Mouse (Mus musculus) ovary, adult 10 weeks (tissue): ENCODE data around the gene Cstf1. TPM values are rescaled to one million over a fixed set of nuclear protein-coding genes. Genes with fewer than 3 reads are reported as not detected.

ENCODE experiments used
- polyA plus RNA-seq: library from polyadenylated mRNA; stranded (reverse); fragments of 350-450 nt; fragmentation: Illumina TruSeq; extraction: RNeasy Lipid Tissue Mini Kit (QIAGEN cat#74804); gene quantifications from one replicate; pipeline ENCODE4 v1.2.3, GENCODE M21; 2014

Gene Cstf1
- 6.7 TPM for polyA plus RNA-seq

GRCm38 (mm10) chr2:172370411-172371223 is at the start of gene Cstf1, which contains the start of gene Aurka:
TSS of gene Cstf1 (plus strand) at chr2:172370681.
TSS of gene Aurka (minus strand) at chr2:172370535.

GRCm38 (mm10) chr2:172345258-172345738 is 25.2 kb upstream of the Cstf1 start, which contains the start of gene Fam210b:
TSS of gene Fam210b (plus strand) at chr2:172345565.

GRCm38 (mm10) chr2:172393391-172394051 is 23.0 kb downstream of the Cstf1 start, which contains the start of gene Cass4:
TSS of gene Cass4 (plus strand) at chr2:172393794.

Other genes starting within 250 kb of the Cstf1 start
- not detected for gene Mc3r, start 122.2 kb upstream of the Cstf1 start, polyA plus RNA-seq
- gene Fam210b, start 25.1 kb upstream of the Cstf1 start, polyA plus RNA-seq, result 18.0 TPM
- gene Aurka, start 146 bp upstream of the Cstf1 start, polyA plus RNA-seq, result 15.4 TPM
- 0.11 TPM for gene Cass4, start 23.1 kb downstream of the Cstf1 start, polyA plus RNA-seq
- 1.9 TPM for gene Rtf2, start 69.9 kb downstream of the Cstf1 start, polyA plus RNA-seq
- gene Gcnt7, start 87.9 kb downstream of the Cstf1 start, polyA plus RNA-seq, result not detected
- gene Fam209, start 101.8 kb downstream of the Cstf1 start, polyA plus RNA-seq, result not detected
- 0.37 TPM for gene Tfap2c, start 178.9 kb downstream of the Cstf1 start, polyA plus RNA-seq